Comparison of ENCODE assay signal across 15 mouse cellular contexts in genomic region chr8:8274211-8274641, GRCm38 (mm10).
A peak's percentile ranks its signal among the peaks of the same experiment; 100 is the strongest.
DNase-seq lines count a peak whose midpoint lies in the region; ATAC-seq and TF ChIP-seq lines count a peak whose summit lies in the region.
"Had no signal": no experiment of that assay in that cellular context is flagged by ENCODE, and none has a peak within 500 bp of the region (broad histone marks: within the 10 kb centered on the region; RNA-seq: fewer than 3 reads in every experiment).

No protein-coding gene starts in this region.

- H3K9ac ChIP-seq in forebrain, embryonic 14.5 days (ENCODE audit: low read length): no peak overlapping the region
- no peak overlapping the region for H3K9ac ChIP-seq in forebrain, embryonic 12.5 days
- H3K9ac ChIP-seq: liver, embryonic 13.5 days had no signal

- no peaks in the 10 kb centered on the region for H3K36me3 ChIP-seq in forebrain, embryonic 14.5 days (ENCODE audit: control insufficient read depth, insufficient read depth, low read length)
- no peaks in the 10 kb centered on the region for H3K36me3 ChIP-seq in forebrain, embryonic 12.5 days (replicated peaks)
- H3K36me3 ChIP-seq: liver, embryonic 13.5 days had no signal

- intact Hi-C loops in left cerebral cortex, adult 2 months (cut with DNase I): no loop called here

- no peak; the same call in 1 of the 2 replicates for TF ChIP-seq CTCF in left cerebral cortex, adult 2 months (IDR thresholded peaks at IDR 0.05)

- WGBS in forebrain, embryonic 14.5 days: 74% methylated on average over 3 of the region's 3 CpGs
- 79% methylated on average over 3 of the region's 3 CpGs for WGBS in forebrain, embryonic 12.5 days

- H3K9me3 ChIP-seq in forebrain, embryonic 14.5 days (replicated peaks; ENCODE audit: control insufficient read depth, low read length): no peaks in the 10 kb centered on the region
- H3K9me3 ChIP-seq in forebrain, embryonic 12.5 days: no peaks in the 10 kb centered on the region
- H3K9me3 ChIP-seq: liver, embryonic 13.5 days; megakaryocyte, embryonic 14.5 days had no signal

- ATAC-seq in forebrain, embryonic 14.5 days: no peak
- ATAC-seq in forebrain, embryonic 12.5 days (ENCODE audit: low FRiP score): no peak
- ATAC-seq: hindbrain, embryonic 16.5 days had no signal

- no peak overlapping the region for H3K27ac ChIP-seq in forebrain, embryonic 14.5 days (ENCODE audit: low read depth, low read length)
- no peak overlapping the region for H3K27ac ChIP-seq in forebrain, embryonic 12.5 days
- no peak overlapping the region for H3K27ac ChIP-seq in left cerebral cortex, adult 2 months
- H3K27ac ChIP-seq: heart, adult 2 months; liver, embryonic 13.5 days had no signal

- H3K27me3 ChIP-seq in forebrain, embryonic 14.5 days (replicated peaks; ENCODE audit: control insufficient read depth, insufficient read depth, low read length): no peaks in the 10 kb centered on the region
- no peaks in the 10 kb centered on the region for H3K27me3 ChIP-seq in forebrain, embryonic 12.5 days
- H3K27me3 ChIP-seq: liver, embryonic 13.5 days; megakaryocyte, embryonic 14.5 days had no signal

- peak; percentile 13 for DNase-seq in forebrain, embryonic 14.5 days (ENCODE audit: low spot score)
- DNase-seq in left cerebral cortex, adult 11 months (ENCODE audit: low spot score): peak; percentile 5
- DNase-seq in left cerebral cortex, adult 2 months (ENCODE audit: extremely low spot score in 1 of 2, low spot score in 2 of 2): no peak
- peak; percentile 30 for DNase-seq in adipocyte (ENCODE audit: low spot score)
- peak; percentile 38 to 50 for DNase-seq in cerebellum, postnatal 36 days
- DNase-seq in urinary bladder, adult 18-20 months (ENCODE audit: low spot score in 2 of 2): no peak
- no peak for DNase-seq in kidney, adult 9 months
- DNase-seq: adrenal gland, adult 8-10 months; B cell, adult 2 months; kidney, postnatal 10 days; liver, embryonic 13.5 days had no signal

- H3K4me3 ChIP-seq in forebrain, embryonic 14.5 days (ENCODE audit: low read depth, low read length): no peak overlapping the region
- no peak overlapping the region for H3K4me3 ChIP-seq in forebrain, embryonic 12.5 days (replicated peaks)
- H3K4me3 ChIP-seq in left cerebral cortex, adult 2 months: no peak overlapping the region
- H3K4me3 ChIP-seq: heart, adult 2 months; liver, embryonic 13.5 days; megakaryocyte, embryonic 14.5 days had no signal

- no peak overlapping the region for H3K4me2 ChIP-seq in forebrain, embryonic 14.5 days (ENCODE audit: low read length)
- no peak overlapping the region for H3K4me2 ChIP-seq in forebrain, embryonic 12.5 days
- H3K4me2 ChIP-seq: liver, embryonic 13.5 days had no signal

- no peaks in the 10 kb centered on the region for H3K4me1 ChIP-seq in forebrain, embryonic 14.5 days (ENCODE audit: control insufficient read depth, insufficient read depth, low read length)
- H3K4me1 ChIP-seq in forebrain, embryonic 12.5 days: no peaks in the 10 kb centered on the region
- H3K4me1 ChIP-seq: liver, embryonic 13.5 days; megakaryocyte, embryonic 14.5 days had no signal

Comparison
In these comparisons a context has a peak if more than half of its experiments do, and no peak if none do; other contexts are left out.
1. DNase-seq: peak in forebrain, embryonic 14.5 days (single experiment), left cerebral cortex, adult 11 months (single experiment), adipocyte (single experiment) and cerebellum, postnatal 36 days (2 of 2); none in left cerebral cortex, adult 2 months (0 of 2), urinary bladder, adult 18-20 months (0 of 2) and kidney, adult 9 months (single experiment).